Mouse (Mus musculus) layer of hippocampus, adult 2 months (tissue): Measurements from ENCODE around the gene Atp6v0d1. TPM values are rescaled to one million over a fixed set of nuclear protein-coding genes. Genes with fewer than 3 reads are reported as not detected.
"Not testable (repeated sequence)": the region's sequence is repeated elsewhere in the genome, so short reads cannot be mapped to it uniquely, and the experiment has no call there.

Experiments used
- DNase-seq, 2 experiments: peaks; one replicate each; pipeline ENCODE4 v3.0.0; 2022; ENCODE audit warnings: low spot score in 2 of 2
- H3K27ac ChIP-seq: fragments of 200-600 bp; 2 replicates; pipeline ENCODE4 v1.8.1; 2022
- H3K4me3 ChIP-seq: fragments of 200-600 bp; 2 replicates; pipeline ENCODE4 v1.8.1; 2022; ENCODE audit warnings: mild to moderate bottlenecking
- CTCF ChIP-seq: fragments of 200-600 bp; conservative IDR thresholded peaks from 2 replicates; pipeline ENCODE4 v1.8.1; 2022; ENCODE audit warnings: antibody characterized with exemption, mild to moderate bottlenecking, moderate library complexity
- long read RNA-seq, 2 experiments: library from polyadenylated mRNA; stranded (forward); transcript quantifications; one replicate each; pipeline ENCODE4 v2.0.0; 2021; ENCODE audit warnings: borderline mapping rate in 2 of 2
- total RNA-seq, 2 experiments: library from RNA; stranded (reverse); gene quantifications; 2 replicates each; pipeline ENCODE4 v1.2.3; 2021

Atp6v0d1 gene
- total RNA-seq = 100 to 1,000 TPM; 278 to 305 TPM
- long read RNA-seq, experiment 1, transcript Atp6v0d1-201 (8 exons, 1,629 nt) = major isoform, 145 of 166 reads
- long read RNA-seq, experiment 1, partial matches to known transcripts = 16 of 166 reads
- long read RNA-seq, experiment 1, other reads (novel, unspliced or antisense) = 5 of 166 reads
- long read RNA-seq, experiment 2, transcript Atp6v0d1-201 (8 exons, 1,629 nt) = major isoform, 226 of 239 reads
- long read RNA-seq, experiment 2, partial matches to known transcripts = 11 of 239 reads
- long read RNA-seq, experiment 2, other reads (novel, unspliced or antisense) = 2 of 239 reads

- Histone ChIP-seq H3K27ac (peak within 1 kb of the TSS; percentile 95), H3K4me3 (peak within 1 kb of the TSS; percentile 72)
- peak; percentile 99 for DNase-seq
- TF ChIP-seq CTCF = peak; percentile 96
Observed at GRCm38 (mm10) chr8:105565952-105566702, at the start of gene Atp6v0d1. Gene Atp6v0d1 (minus strand): TSS chr8:105566047.

DNA sequence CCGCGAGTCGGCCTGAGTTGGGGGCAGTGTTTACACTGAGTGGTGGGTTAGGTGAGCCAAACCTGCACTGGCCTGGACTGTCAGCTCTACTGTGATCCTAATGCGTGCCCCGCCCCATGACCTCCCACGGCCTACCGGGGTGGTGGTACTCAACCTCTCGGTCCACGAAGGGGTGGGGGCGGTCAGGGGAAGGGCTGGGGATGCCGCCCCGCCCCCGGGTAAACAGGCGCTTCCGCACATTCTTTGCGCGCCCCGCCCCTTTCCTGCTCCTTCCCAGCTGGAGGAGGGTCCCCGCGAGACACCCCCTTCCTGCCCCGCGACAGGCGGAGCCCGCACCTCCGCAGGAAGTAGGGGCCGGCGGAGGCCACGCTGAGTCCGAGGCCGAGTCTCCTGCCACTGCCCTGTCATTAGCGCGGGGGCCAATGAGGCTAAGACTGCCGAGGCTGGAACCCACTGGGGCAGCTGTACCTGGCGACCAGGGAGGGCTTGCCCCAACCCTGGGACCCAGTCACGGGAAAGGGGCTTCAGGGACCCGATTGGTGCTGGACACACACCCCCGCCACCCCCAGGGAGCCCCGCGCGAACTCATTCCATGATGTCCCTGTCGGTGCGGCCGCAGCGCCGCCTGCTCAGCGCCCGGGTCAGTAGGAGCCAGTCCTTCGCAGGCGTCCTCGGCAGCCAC, 48.1 kb upstream of the Atp6v0d1 start:
- Histone ChIP-seq H3K27ac (peak overlapping the region; percentile 75), H3K4me3 (peak overlapping the region; percentile 54)
- DNase-seq = peak in 1 of 2 experiments; percentile 20
- no peak for TF ChIP-seq CTCF

GRCm38 (mm10) chr8:105613037-105613436, 47.2 kb upstream of the Atp6v0d1 start:
- peak overlapping the region; percentile 75 for H3K27ac ChIP-seq
- no peak for DNase-seq

DNA sequence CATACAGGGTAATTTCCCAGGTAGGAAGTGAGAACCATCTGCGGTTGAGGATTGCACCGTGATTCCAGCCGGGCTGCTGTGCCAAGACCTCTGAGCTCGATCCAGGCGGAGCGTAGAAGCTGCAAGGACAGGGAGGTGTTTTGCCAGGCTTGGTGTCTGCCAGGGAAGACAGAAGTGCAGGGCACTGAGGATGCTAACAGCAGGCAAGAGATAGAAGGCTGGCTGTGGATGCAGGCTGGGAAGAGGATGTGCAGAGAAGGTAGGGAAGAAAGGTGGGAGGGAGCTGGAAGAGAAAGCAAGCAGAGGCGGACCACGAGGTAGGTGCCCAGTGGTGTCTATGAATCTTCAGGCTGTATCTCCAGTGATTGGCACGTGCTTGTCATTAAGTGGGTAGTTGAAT, 46.0 kb upstream of the Atp6v0d1 start:
- H3K4me3 ChIP-seq = no peak overlapping the region
- peak overlapping the region; percentile 75; the same call in 1 of the 2 replicates for H3K27ac ChIP-seq
- DNase-seq = no peak
- no peak for TF ChIP-seq CTCF

More at GRCm38 (mm10) chr8:105613037-105613436, 47.2 kb upstream of the Atp6v0d1 start:
- H3K4me3 ChIP-seq = peak overlapping the region; percentile 54
- no peak for TF ChIP-seq CTCF

DNA sequence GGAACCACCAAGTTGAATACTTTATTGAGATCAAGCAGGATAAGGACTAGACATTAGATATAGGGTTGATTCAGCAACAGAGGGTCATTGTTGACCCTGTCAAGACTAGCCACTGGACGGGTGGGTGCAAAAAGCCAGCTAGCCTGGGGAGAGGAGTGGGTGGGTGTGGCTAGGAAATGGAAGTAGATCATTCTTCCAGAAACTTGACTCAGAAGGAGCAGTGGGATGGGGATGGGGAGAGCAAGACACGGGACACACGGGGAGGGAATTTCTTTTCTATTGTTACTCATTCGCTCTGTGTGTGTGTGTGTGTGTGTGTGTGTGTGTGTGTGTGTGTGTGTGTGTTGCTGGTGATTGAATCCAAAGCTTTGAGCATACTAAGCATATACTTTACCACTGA, 43.9 kb upstream of the Atp6v0d1 start:
- Histone ChIP-seq H3K4me3 (no peak overlapping the region), H3K27ac (no peak overlapping the region)
- no peak for DNase-seq
- no peak for TF ChIP-seq CTCF

- no peak for DNase-seq
- no peak overlapping the region for H3K4me3 ChIP-seq
- TF ChIP-seq CTCF = no peak
- 0 out of 2 replicates have a peak overlapping the region, but pooled peaks have one; percentile 14 for H3K27ac ChIP-seq
Observed at GRCm38 (mm10) chr8:105609355-105609754, 43.5 kb upstream of the Atp6v0d1 start.

GRCm38 (mm10) chr8:105607684-105608083, 41.8 kb upstream of the Atp6v0d1 start:
- peak in 1 of 2 experiments; percentile 58 for DNase-seq
- TF ChIP-seq CTCF = peak; percentile 76
- Histone ChIP-seq H3K27ac (peak overlapping the region; percentile 96), H3K4me3 (no peak overlapping the region; the same call in 1 of the 2 replicates)

DNA sequence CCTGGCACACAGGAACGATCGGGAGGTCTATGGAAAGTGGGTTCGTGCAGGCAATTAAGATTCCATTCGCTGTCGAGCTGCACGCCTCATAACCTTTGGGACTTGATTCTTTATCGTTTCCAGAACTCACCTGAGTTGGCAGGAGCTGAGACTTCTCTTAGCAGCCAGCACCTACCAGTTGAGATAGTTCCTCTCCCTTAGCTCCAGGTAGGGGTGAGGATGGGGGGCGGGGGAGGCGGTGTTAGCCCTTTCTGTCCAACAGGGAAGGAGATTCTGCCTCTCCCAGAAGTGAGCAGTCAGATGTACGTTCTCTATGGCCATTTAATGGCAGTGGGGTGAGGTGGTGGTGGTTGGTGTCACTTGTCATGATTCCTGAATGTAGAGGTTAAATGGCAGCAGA, 41.2 kb upstream of the Atp6v0d1 start:
- Histone ChIP-seq H3K27ac (peak overlapping the region; percentile 96), H3K4me3 (peak overlapping the region; percentile 93)
- DNase-seq = no peak
- no peak for TF ChIP-seq CTCF

DNA sequence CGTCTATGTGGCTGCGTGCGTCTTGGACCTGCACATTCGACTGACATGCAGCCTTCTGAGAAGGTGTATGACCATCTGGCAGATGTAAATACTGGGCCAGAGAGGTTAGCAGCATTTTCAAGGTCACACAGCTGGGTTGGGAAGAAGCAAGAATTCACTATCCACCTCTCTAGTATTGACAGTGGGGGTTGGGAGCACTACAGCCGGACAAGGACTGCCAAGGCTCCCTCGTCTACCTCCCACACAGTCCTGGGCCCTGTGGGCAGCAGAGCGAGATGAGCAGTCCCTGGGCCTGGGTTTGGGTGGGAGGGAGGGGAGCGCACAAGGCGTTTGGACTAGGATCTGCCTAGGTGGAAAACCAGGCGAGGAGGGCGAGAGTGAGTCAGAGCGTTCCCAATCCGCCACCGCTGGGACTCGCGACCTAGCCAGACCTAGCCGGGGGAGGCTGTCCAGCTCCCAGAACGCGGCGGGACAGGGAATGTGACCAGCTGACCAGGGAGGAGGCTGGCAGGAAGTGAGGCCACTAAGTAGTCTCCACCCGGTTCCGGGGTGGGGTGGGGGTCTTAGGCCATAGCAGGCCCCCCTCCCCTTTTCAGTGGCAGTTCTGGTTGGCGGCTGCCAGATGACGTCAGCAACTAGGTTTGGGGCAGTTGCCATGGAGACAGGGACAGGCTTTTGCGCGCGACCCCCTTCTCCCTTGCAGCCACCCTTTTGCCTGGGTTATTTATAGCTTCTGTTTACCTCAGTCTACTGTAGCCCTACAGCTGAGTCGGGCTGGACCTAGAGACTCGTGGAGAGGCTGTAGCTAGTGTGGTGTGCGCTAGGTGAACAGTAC, 40.6 kb upstream of the Atp6v0d1 start:
- Histone ChIP-seq H3K4me3 (peak overlapping the region; percentile 93), H3K27ac (peak overlapping the region; percentile 96)
- TF ChIP-seq CTCF = no peak
- DNase-seq = peak; percentile 82 to 87

DNA sequence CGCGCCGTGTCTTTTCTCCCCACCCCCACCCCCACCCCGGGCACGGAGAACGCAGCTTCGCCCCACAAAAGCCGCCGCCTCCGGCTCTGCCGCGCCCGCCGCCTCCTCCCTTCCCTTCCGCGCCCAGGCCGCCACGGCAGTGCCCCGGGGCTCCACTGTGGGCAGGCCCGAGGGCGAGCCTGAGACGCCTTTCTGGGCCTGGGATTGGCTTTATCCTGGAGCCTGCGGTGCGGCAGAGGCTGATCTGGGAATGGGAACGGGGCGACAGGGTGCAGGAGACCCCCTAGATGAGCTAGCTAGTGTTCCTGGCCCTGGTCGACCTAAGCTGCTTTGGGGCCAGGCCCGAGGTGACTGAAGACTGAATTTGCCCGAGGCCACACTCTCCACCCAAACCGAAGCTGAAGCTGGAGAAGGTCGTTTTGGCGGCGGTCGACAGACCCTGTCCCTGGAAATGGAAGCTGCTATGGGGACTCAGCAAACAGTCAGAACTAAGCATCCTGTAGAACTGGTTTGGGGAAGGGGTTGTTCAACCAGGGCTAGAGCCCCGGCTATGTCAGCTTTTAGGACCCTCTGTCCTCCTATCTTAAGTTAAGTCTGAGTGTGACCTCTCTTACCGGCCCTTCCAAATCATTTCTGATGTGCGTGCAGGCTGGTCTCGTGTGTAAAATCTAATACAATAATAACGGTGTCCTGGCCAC, 39.8 kb upstream of the Atp6v0d1 start:
- Histone ChIP-seq H3K4me3 (peak overlapping the region; percentile 93), H3K27ac (peak overlapping the region; percentile 96)
- no peak for TF ChIP-seq CTCF
- no peak for DNase-seq

DNA sequence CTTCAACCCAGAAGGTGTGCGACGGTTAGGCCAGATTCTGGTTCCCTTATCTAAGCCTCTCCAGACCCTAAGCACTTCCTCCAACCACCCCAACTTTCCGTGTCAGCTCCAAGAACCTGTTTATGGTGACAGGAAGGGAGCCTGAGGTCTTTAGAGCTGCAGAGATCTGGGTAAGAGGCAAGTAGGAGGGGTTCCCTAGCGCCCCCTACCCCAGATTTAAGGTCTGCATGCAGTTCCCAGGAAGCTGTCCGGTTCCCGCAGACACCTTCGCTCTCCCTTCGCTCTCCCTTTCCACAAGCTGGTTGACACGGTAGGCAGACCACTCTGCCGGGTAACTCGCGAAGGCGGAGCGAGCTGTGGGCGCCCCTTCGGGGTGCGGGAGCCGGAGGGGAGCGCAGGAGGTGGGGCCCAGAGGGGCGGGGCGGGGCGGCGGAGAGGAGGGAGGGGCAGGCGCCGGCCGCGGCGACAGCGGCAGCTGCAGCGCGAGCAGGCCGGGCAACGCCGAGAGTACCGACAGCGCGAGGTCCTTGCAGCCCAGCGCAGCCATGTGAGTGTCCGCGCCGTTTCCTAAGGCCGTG, 39.0 kb upstream of the Atp6v0d1 start, which contains the start of gene Ripor1:
Ripor1 (plus strand) TSS at position 452 of the 578 bp plus-strand sequence.
- TF ChIP-seq CTCF = peak; percentile 76
- Histone ChIP-seq H3K4me3 (peak within 1 kb of the TSS; percentile 93), H3K27ac (peak within 1 kb of the TSS; percentile 96)
- DNase-seq = peak in 1 of 2 experiments; percentile 77

GRCm38 (mm10) chr8:105602540-105602939, 36.7 kb upstream of the Atp6v0d1 start:
- not testable (repeated sequence) for H3K27ac ChIP-seq, DNase-seq, H3K4me3 ChIP-seq
